Mouse (Mus musculus): Measurements from ENCODE around the gene Trpv4.

DNA sequence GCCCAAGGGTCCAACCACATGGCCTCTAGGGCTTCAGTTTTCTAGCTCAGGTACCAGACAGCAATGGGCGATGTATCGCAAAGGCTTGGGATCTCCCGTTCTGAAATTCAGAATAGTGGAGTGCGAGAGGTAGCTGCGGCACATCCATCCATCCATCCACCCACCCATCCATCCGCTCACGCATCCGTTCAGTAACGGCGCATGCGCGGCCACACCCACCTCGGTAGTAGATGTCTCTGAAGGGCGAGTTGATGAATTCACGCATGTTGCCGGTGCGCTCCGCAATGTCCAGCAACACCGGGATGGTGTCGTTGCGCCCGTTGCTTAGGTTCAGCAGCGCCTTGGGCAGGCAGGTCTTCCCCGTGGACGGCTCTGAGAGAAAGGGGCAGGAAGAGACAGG is 22.1 kb downstream of the Trpv4 start:
- TF ChIP-seq GATA1 (IDR thresholded peaks at IDR 0.05; ENCODE audit: low read length), result no peak
- TF ChIP-seq TAL1 (IDR thresholded peaks at IDR 0.05; ENCODE audit: low read length), result no peak
